Mouse (Mus musculus): ENCODE results near the gene 2810004N23Rik. TPM values are rescaled to one million over a fixed set of nuclear protein-coding genes. Genes with fewer than 3 reads are reported as not detected.

Gene 2810004N23Rik
- polyA plus RNA-seq (2017; shearing (Covaris generic)): 34.8 TPM

GRCm38 (mm10) chr8:124862321-124863162 lies at the start of gene 2810004N23Rik, which contains the start of gene Gnpat:
Gene 2810004N23Rik (minus strand): TSS chr8:124863120.
Gene Gnpat (plus strand): TSS chr8:124863033.

GRCm38 (mm10) chr8:124897386-124898250 lies 34.7 kb upstream of the 2810004N23Rik start, which contains the start of the genes Exoc8 and Sprtn:
Gene Exoc8 (minus strand): TSS chr8:124897705.
Gene Sprtn (plus strand): TSS chr8:124897886.

GRCm38 (mm10) chr8:124792708-124793107 lies 70.2 kb downstream of the 2810004N23Rik start, which contains the start of gene Trim67:
Gene Trim67 (plus strand): TSS chr8:124793092.

Other genes with a start within 250 kb of the 2810004N23Rik start
- 0.84 TPM for gene 2310022B05Rik, start 199.8 kb downstream of the 2810004N23Rik start, polyA plus RNA-seq (2017; shearing (Covaris generic))
- 32.4 TPM for gene Ttc13, start 141.1 kb downstream of the 2810004N23Rik start, polyA plus RNA-seq (2017; shearing (Covaris generic))
- 21.2 TPM for gene Arv1, start 141.0 kb downstream of the 2810004N23Rik start, polyA plus RNA-seq (2017; shearing (Covaris generic))
- 1.8 TPM for gene Fam89a, start 111.3 kb downstream of the 2810004N23Rik start, polyA plus RNA-seq (2017; shearing (Covaris generic))
- not detected for gene Trim67, start 70.0 kb downstream of the 2810004N23Rik start, polyA plus RNA-seq (2017; shearing (Covaris generic))
- gene Gnpat, start 87 bp downstream of the 2810004N23Rik start, polyA plus RNA-seq (2017; shearing (Covaris generic)): 112 TPM
- 2.3 TPM for gene Exoc8, start 34.6 kb upstream of the 2810004N23Rik start, polyA plus RNA-seq (2017; shearing (Covaris generic))
- 3.1 TPM for gene Sprtn, start 34.8 kb upstream of the 2810004N23Rik start, polyA plus RNA-seq (2017; shearing (Covaris generic))
- gene Egln1, start 86.2 kb upstream of the 2810004N23Rik start, polyA plus RNA-seq (2017; shearing (Covaris generic)): 4.4 TPM
- 52.3 TPM for gene Tsnax, start 149.9 kb upstream of the 2810004N23Rik start, polyA plus RNA-seq (2017; shearing (Covaris generic))
- gene Disc1, start 191.1 kb upstream of the 2810004N23Rik start, polyA plus RNA-seq (2017; shearing (Covaris generic)): 0.15 TPM